Mouse (Mus musculus) thymus, postnatal 0 days (tissue): Measurements from ENCODE around the gene Cenpa. TPM values are rescaled to one million over a fixed set of nuclear protein-coding genes. Genes with fewer than 3 reads are reported as not detected.
"Not testable (repeated sequence)": the region's sequence is repeated elsewhere in the genome, so short reads cannot be mapped to it uniquely, and the experiment has no call there.

Experiments used
- DNase-seq: peaks from one replicate; pipeline ENCODE4 v3.0.0-alpha.2; 2015; ENCODE audit warnings: low spot score
- polyA plus RNA-seq: library from polyadenylated mRNA; unstranded; fragments of >200 nt; fragmentation: Nextera tagmentation; extraction: Ambion mirVana; gene quantifications from 2 replicates; pipeline ENCODE4 v1.2.1, GENCODE M21; 2015

The Cenpa gene
- polyA plus RNA-seq, 1 experiment from 2014 or later, result 404 TPM

DNA sequence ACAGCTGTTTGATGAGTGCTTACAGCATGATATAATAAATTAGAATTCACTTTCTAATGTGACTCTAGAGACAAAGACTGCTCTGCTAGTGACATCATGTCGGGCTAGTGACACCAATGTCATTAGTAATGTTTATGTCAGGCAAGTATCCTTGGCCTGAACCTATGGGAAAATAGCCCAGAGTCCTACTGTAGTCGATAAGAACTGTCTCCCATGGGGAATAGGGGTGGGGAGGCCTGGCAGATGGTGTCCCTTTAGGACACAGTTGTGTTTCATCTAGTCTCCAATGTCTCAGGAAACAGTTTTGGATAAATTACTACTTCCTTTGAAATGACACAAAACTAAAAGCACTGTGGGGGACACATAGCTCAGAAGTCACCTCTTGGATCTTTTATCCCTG, 20.5 kb upstream of the Cenpa start:
- no peak for DNase-seq

DNA sequence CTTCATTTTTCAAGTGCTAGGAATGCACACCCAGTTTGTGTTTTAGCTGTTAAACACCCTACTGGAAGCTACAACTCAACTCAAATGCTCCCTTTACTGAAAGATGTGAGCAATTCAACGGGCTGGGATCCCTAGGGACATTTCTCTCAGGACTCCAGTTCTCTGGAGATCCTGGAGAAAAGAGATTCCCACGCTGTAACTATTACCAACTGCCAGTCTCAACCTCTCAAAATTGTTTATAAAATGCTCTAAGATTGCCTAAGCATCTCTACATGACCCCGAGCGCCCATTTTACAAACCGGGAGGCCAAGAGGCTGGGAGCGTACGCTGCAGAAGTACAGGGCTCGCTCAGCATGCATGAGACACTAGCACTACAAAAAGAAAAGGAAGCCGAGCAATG, 19.2 kb upstream of the Cenpa start:
- no peak for DNase-seq

DNA sequence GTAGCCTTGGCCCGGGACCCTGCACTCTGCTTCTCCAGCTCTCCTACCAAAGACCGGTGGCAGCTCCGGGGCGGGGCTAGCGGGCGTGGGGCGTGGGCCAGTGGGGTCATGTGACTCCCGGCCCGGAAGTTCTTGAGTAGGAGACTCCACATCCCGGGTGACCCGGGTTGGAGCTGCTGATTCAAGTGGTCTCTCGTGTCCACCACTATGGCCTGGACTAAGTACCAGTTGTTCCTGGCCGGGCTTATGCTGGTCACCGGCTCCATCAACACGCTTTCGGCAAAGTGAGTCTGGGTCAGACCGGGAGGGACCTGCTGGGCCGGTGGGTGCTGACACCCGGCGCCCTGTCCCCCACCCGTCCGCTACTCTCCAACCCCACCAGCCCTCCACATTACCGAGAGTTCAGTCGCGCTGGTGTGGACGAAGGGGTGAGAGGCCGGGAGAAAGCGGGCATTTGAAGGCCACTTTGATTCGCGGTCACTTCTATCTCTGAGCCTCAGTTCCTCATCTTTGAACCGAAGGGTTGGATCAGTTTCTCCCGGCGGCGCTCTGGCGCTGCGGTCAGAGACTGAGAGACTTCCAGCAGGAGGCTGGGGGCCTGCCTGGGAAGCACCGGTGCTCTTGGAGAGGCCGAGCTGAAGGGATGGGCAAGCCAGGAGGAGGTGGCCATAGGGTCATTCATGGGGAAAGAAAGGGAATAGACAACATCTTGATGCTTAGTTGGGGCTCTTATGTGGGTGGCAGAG, 18.6 kb upstream of the Cenpa start, which contains the start of gene Slc35f6:
Gene Slc35f6, plus strand, starts transcription at position 119 of the 746 bp plus-strand sequence.
- DNase-seq, result peak; percentile 86

DNA sequence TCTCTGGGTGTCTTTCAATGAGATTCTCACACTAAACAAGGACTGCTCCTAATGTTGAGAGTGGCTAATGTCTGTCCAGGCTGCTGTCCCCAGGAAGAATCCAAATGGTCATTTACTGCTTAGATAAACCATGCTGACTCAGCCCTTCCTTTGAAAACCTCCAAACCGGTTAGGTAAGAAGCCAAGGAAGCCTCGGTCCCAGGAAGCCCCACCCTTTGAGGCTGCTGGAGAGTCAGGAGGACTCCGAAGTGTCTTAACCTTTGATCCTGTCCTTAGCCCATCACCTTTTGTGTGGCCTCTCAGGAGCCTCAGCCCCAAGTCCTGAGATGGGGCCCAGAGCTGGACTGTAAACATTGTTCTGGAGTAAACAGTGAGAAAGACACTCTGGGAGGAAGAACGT, 17.0 kb upstream of the Cenpa start:
- DNase-seq, result no peak

DNA sequence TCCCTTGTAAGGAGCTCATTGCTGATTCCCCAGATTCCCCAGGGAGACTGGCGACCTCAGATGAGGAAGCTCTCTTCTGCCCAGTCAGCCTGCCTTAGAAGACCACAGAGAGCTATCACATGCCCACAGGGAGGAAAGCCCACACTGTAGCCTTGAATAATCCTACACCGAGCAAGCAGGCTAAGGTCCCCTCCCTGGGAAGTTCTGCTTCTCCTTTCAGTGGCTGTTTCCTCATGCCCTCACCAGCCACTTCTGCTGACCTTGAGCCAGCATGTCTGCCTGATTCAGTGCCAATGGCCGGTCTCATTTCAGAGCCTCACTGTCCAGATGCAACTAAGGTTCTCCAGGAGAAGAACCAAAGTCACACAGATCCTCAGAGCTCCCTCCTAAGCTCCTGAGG, 15.8 kb upstream of the Cenpa start:
- DNase-seq, result no peak

DNA sequence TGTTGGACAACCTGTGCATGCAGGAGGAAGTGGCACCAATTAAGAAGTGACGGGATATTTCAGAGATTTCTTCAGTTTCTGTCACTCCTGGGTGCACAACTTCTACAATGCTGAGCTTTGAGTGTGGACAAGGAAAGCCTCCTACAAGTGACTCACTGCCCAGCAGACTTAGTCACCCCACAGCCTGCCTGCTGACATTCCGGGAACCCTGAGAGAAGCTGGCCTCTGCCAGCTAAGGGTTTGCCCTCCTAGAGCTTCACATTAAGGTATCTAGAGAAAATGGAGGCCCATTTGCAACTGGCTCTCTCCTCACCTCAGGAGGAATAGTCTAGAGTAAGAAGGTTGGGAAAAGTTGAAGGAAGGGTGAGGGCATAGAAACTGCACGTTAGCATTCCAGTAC, 15.0 kb upstream of the Cenpa start:
- no peak for DNase-seq

DNA sequence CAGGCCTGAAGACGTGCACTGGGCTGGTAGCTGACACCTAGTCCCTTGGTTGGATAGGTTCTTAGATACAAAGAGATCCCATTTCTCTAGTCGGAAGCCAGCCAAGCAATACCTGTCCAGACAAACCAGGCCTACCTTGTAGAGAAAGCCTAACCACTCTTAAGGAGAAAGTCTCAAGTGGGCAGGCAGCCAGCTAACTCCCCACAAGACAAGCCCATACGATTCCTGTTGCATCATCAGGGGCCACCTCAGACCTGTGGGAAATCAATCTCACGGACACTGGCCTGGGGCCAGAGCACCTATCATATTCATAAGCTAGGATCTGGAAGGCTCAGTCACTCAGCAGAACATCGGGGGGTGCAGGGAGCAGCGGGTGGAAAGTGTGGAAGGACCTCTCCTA, 13.3 kb upstream of the Cenpa start:
- no peak for DNase-seq

DNA sequence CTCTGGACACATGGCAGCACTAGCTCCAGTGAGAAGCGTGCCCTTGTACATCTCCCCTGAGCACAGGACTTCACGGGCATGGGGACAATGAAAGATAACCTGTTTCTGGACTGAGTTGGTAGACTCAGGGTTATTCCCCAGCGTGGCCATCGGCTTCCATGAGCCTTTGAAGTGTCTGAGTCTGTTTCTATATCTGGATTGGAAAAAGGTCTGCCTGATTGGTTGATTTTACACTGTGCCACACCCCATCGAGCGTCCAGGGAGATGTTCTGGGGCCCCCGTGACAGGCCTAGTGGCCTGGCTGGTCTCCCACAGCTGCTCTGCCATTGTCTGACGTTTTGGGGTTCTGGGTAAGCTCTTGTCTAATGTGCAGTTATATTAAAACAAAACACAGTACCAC, 11.5 kb upstream of the Cenpa start:
- no peak for DNase-seq

DNA sequence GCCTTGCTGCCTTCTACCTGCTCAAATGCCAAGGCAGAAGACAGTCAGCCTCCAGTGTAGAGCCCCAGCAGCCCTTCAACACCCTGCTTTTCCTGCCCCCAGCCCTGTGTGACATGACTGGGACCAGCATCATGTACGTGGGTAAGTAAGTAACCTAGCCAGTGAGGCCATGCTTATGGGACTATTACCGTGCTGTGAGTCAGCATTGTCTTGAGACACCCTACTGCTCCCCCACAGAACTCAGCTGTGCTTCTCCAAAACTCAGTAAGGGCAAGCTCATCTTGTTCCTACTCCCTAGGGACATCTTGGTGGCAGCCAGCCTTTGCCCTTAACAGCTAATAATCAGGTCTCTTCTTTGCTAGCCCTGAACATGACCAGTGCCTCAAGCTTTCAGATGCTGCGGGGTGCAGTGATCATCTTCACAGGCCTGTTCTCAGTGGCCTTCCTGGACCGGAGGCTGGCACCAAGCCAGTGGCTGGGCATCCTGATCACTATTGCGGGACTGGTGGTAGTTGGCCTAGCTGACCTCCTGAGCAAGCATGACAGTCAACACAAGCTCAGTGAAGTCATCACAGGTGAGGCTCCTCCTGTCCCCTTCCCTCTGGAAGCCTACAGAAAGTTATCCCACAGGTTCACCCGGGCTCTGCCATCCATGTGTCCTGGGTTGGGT, 10.9 kb upstream of the Cenpa start:
- DNase-seq, result no peak

DNA sequence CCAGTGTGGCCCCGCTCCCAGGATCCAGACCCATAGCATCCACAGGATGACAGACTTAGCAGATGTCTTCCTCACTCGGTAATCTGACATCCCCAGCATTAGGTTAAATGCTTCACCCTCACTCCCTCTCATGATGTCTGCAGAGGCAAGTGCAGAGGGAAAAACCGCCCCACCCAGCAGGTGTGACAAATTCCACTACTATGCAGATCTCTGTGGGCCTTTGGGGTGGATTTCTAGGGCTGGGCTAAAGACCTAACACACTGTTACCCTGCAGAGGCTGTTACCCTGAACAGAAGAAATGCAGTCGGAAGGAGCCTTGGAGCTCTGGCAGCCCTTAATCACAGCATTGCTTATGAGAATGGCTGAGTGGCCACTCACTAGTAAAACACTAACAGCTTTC, 7.5 kb upstream of the Cenpa start:
- DNase-seq, result no peak

DNA sequence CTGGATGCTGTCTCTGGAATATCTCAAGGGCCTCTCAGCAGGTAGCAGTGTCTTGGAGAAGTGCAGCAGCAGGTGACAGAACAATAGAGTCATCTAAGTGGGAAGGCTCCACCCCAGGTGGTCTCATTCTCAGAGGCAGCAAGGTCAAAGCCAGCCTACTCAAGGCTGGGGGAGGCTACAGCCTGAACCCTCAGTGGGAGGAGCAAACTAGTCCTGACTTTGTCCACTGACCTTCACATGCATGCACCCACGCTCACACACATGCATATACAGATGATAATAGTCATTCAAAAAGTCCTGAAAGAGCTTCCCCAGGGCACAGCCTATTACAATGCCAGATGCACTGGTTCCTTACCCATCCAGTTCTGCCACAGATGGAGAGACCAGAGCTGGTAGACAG, 6.3 kb upstream of the Cenpa start:
- no peak for DNase-seq

DNA sequence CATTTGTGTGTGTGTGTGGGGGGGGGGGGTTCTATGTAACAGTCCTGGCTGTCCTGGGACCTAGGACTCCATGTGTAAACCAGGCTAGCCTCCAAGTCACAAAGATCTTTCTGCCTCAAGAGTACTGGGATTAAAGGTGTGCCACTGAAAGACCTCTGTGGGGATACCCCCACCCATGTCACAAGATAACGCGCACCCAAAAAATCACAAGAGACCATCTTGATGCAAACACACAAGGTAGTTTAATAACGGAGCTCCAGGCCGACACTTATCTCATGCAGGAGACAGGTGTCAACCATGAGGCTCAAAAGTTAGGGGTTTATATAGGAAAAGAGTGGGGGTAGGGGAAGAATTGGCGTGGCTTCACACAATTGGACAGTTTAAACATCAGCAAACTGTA, 5.8 kb upstream of the Cenpa start:
- DNase-seq, result no peak

DNA sequence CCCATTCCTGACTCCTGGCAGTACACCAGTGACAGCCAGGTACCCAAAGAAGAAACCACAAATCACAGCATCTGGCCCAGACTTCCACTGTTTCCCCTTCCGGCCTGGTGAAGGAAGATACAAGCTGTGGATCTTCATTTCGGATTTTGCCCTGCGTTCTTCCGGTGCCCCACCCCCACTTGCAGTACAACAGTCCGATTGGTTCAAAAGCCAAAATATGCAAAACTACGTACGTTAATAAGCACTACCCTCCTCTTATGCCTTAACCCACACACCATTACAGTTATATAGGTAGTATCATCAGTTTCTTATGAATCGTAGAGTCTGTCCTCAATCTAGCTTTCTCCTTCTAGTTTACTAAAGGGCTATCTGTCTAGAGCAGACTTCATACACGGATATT, 1.2 kb upstream of the Cenpa start:
- DNase-seq, result no peak

DNA sequence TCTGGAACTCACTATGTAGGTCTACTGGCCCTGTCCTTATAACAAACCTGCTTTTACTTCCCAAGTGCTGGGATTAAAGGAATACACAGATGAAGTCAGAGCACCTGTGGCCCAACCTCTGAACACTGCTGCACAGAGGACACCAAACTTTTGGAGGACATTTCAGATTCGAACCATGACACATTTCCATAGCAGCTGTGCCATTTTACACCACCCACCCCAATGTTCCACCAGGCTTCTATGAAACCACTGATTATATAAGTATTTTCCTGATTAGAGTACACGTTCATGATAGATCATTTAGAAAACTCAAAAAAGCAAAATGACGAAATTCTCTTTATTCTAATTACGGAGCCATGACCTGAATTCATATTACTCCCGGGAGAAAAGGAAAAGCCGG, 609 bp upstream of the Cenpa start:
- no peak for DNase-seq

DNA sequence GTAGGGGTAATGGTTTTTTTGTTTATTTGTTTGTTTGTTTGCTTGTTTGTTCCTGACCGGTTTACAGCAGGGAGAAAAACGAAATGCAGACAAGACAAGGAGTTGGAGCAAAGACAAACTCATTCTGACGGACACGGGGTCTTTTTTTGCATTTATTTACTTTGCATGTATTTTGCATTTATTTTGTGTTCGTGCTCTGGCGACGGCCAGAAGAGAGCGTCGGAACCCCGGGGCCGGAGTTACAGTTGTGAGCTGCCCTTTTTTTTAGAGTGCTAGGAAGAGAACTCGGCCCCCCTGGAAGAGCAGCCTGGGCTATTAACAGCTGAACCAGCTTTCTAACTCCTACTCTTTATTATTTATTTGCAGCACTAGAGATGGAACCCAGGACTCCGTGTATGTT, 638 bp downstream of the Cenpa start:
- DNase-seq, result no peak

DNA sequence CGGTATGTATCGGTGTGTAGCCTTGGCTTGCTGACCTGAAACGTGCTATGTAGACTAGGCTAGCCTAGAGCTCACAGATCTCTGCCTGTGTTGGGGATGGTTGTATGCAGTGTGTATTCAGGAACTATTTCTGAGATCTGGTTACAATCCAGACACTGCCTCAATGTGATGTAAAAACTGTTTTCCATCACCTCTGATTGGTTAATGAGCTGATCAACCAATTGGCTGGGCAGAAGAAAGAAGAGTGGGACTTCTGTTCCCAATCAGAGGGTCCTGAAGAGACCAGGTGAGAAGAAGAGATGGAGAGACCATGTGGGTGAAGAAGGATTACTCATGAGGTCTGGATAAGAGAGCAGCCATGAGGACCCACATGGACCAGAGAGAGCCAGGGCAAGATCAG, 1.1 kb downstream of the Cenpa start:
- no peak for DNase-seq

DNA sequence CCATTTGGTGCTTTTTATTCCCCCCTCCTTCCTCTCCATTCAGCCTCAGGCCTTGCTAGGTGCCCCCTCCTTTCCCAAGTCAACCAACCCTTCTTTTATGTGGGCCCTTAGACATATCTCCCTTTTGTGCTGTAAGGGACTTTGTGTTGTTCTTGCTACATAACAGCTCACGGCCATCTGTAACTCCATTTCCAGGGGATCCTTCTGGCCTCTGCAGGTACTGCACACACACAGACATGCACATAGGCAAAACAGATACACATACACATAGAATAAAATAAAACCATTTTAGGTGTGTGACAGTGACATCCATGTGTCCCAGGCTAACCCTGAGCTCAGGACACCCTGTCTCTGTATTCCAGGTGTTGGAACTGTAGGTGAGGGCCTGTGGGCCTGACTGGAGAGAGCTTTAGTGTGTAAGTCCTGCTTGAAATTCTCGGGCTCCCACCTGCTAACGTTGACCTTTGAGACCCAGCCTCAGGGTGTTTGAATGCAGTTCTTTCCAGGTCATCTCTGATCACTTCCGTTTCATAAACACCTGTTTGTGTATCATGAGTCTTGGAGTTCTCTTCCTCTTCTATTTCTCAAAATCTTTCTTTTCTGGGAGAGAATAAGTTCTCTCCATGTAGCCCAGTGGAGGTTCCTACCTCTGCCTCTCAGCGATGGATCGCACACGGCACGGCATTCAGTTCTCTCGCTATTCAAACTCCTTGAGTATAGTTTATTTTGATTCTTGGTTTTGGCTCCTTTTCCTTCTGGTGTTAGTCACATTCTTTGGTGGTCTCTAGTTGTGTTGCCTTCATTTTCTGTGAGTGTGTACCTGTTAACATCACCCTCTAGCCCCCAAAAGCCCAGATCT, 2.3 kb downstream of the Cenpa start:
- no peak for DNase-seq

DNA sequence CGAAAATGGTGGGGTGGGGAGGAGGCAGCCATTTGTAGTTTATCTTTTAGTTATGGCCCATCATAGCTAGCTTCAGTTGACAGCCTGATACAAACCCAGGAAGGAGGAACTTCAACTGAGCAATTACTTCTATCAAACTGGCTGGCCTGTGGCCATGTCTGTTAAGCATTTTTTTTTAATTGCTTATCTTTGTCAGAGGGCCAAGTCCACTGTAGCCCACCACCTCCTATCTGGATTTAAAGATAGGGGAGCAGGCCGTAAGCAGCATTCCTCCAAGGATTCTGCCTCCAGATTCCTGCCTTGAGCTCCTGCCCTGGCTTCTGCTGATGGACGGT, 2.9 kb downstream of the Cenpa start:
- no peak for DNase-seq

DNA sequence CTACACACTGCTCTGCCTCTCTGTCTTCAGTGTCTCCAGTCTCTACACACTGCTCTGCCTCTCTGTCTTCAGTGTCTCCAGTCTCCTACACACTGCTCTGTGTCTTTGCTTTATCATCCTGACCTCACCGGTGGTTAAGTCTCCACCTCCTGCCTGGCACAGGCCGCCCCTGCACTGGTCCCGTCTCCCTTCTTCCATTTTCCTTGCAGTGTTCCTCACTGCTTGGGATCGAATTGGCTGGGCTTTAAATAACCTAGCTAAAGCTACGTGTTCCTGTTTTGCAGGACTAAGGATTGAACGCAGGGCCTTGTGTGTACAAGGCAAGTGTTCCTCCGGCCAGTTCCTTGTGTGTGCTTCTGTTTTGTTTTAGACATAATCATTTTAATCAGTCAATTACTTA, 3.5 kb downstream of the Cenpa start:
- no peak for DNase-seq

DNA sequence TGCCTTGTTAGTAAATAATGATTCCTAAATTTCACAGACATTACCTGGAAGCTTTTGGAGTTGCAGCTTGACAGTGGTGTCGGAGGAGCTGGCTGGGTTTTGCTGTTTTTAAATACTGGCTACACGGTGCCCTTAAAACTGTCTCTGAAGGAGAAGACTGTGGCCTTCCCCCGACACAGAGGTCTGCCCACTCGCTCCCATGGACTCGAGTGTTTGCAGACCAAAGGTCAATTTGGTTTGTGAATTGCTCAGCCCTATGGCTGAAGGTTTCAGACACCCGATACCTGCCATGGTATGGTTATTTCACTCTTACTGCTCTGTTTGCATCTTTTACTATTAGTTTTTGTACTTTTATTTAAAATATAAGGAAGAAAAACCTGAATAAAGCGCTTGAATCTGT, 7.4 kb downstream of the Cenpa start:
- no peak for DNase-seq

DNA sequence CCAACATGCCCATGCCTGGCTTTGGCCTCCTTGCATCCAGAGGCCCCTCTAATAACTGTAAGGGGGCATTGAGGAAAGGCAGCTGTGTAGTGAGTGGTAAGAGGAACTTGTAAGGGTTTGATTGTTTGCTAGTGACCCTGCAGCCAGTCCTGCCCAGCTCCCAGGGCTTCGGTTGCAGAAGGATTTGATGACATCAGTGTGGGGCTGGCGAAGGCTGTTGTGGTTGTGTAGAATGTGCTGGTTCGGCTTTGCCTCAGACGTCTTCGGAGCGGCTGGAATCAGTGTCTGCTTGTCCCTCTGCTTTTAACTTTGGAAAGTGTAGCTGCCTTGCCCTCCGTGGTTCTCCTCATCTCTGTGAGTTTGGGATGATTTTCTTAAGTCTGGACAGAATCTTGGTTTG, 10.2 kb downstream of the Cenpa start:
- no peak for DNase-seq

DNA sequence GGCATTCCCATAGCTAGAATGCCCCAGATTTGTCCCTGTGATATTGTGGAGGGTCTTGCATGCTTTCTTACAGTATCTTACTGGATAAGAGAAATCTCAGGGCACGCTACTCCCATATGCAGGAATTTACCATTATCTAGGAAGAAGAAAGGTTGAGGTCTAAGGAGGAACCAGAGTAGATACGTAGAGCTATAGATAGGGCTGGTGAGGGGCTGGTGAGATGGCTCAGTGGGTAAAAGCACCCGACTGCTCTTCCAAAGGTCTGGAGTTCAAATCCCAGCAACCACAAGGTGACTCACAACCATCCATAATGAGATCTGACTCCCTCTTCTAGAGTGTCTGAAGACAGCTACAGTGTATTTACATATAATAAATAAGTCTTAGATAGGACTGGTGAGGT, 11.5 kb downstream of the Cenpa start:
- DNase-seq, result not testable (repeated sequence)
